Mouse (Mus musculus) CH12.LX (cell line): Measurements from ENCODE around the gene Ccdc3. TPM values are rescaled to one million over a fixed set of nuclear protein-coding genes. Genes with fewer than 3 reads are reported as not detected.

Experiments used
- DNase-seq: peaks from one replicate; pipeline ENCODE4 v3.0.0-alpha.2; 2013; ENCODE audit errors: extremely low read depth
- H3K27ac ChIP-seq: 2 replicates; pipeline ENCODE4 v1.5.1; 2012; ENCODE audit warnings: low read depth, mild to moderate bottlenecking, control low read depth, moderate library complexity; ENCODE audit not compliant: insufficient read depth
- H3K27me3 ChIP-seq: replicated peaks from 2 replicates; pipeline ENCODE3; 2012; ENCODE audit warnings: inconsistent platforms
- H3K36me3 ChIP-seq, 2 experiments: replicated peaks in 1 of 2; 2 replicates each; pipeline versions ENCODE3 to v1.6.1; 2012; ENCODE audit warnings: inconsistent platforms in 1 of 2, low read length in 1 of 2, mild to moderate bottlenecking in 1 of 2, mixed read lengths in 1 of 2, moderate library complexity in 1 of 2; ENCODE audit not compliant: control insufficient read depth in 1 of 2, insufficient read depth in 1 of 2
- H3K4me1 ChIP-seq, 2 experiments: 2 replicates each; pipeline ENCODE4 v1.6.1; 2012; ENCODE audit warnings: inconsistent platforms in 1 of 2, moderate library complexity in 1 of 2; ENCODE audit not compliant: insufficient read depth in 2 of 2, control insufficient read depth in 1 of 2
- H3K4me2 ChIP-seq: 2 replicates; pipeline ENCODE4 v1.6.1; 2012; ENCODE audit warnings: low read depth, mild to moderate bottlenecking, control low read depth; ENCODE audit not compliant: poor library complexity, insufficient read depth, severe bottlenecking
- H3K4me3 ChIP-seq, 3 experiments: fragments of 150-350 bp in 1 of 3; sonication (generic) in 1 of 3; replicated peaks in 1 of 3; 2 replicates each; pipeline versions ENCODE3 to v1.5.1; 2011 to 2012; ENCODE audit warnings: low read depth in 2 of 3, low read length in 2 of 3, mild to moderate bottlenecking in 2 of 3, moderate library complexity in 2 of 3, control low read depth in 1 of 3, improper control_type of control experiment in 1 of 3, inconsistent platforms in 1 of 3, mixed read lengths in 1 of 3; ENCODE audit not compliant: poor library complexity in 1 of 3
- H3K79me2 ChIP-seq: replicated peaks from 2 replicates; pipeline ENCODE4 v1.6.1; 2012; ENCODE audit warnings: mild to moderate bottlenecking, moderate library complexity; ENCODE audit not compliant: control insufficient read depth, poor library complexity, insufficient read depth, severe bottlenecking; ENCODE audit errors: extremely low read depth
- H3K9ac ChIP-seq: 2 replicates; pipeline ENCODE4 v1.6.1; 2012; ENCODE audit warnings: low read depth, mild to moderate bottlenecking, control low read depth, moderate library complexity; ENCODE audit not compliant: insufficient read depth
- H3K9me3 ChIP-seq: replicated peaks from 2 replicates; pipeline ENCODE3; 2012; ENCODE audit warnings: low read length, inconsistent platforms, mixed read lengths
- BHLHE40 ChIP-seq: IDR thresholded peaks from 2 replicates; pipeline ENCODE4 v1.6.1; 2011; ENCODE audit warnings: mild to moderate bottlenecking, low read depth, low read length, improper control_type of control experiment
- CHD1 ChIP-seq: IDR thresholded peaks from 2 replicates; pipeline ENCODE4 v1.6.1; 2012; ENCODE audit warnings: low read depth, low read length, improper control_type of control experiment, inconsistent platforms
- CHD2 ChIP-seq: IDR thresholded peaks from 2 replicates; pipeline ENCODE4 v1.6.1; 2011; ENCODE audit warnings: low read length, improper control_type of control experiment
- ELF1 ChIP-seq: IDR thresholded peaks from 2 replicates; pipeline ENCODE4 v1.6.1; 2014; ENCODE audit warnings: low read depth, mild to moderate bottlenecking, inconsistent platforms, low read length, improper control_type of control experiment
- IRF4 ChIP-seq: IDR thresholded peaks from 2 replicates; pipeline ENCODE4 v1.6.1; 2014; ENCODE audit warnings: low read depth, mild to moderate bottlenecking, inconsistent platforms, low read length, improper control_type of control experiment
- JUN ChIP-seq: IDR thresholded peaks from 2 replicates; pipeline ENCODE4 v1.6.1; 2011; ENCODE audit warnings: low read depth, mild to moderate bottlenecking, low read length, improper control_type of control experiment, moderate library complexity; ENCODE audit not compliant: insufficient read depth
- JUND ChIP-seq: conservative IDR thresholded peaks from 2 replicates; pipeline ENCODE4 v1.6.1; 2011; ENCODE audit warnings: low read depth, low read length, improper control_type of control experiment
- MAX ChIP-seq: IDR thresholded peaks from 2 replicates; pipeline ENCODE4 v1.6.1; 2011; ENCODE audit warnings: low read length, improper control_type of control experiment
- MAZ ChIP-seq: IDR thresholded peaks from 2 replicates; pipeline ENCODE4 v1.6.1; 2012; ENCODE audit warnings: low read depth, mild to moderate bottlenecking, inconsistent platforms, low read length, improper control_type of control experiment, moderate library complexity
- MEF2A ChIP-seq: IDR thresholded peaks from 2 replicates; pipeline ENCODE4 v1.6.1; 2014; ENCODE audit warnings: low read depth, mild to moderate bottlenecking, inconsistent platforms, low read length, improper control_type of control experiment, borderline replicate concordance
- MYC ChIP-seq: IDR thresholded peaks from 2 replicates; pipeline ENCODE4 v1.6.1; 2011; ENCODE audit warnings: low read depth, mild to moderate bottlenecking, improper control_type of control experiment, low read length
- NRF1 ChIP-seq: IDR thresholded peaks from 2 replicates; pipeline ENCODE4 v1.6.1; 2014; ENCODE audit warnings: low read depth, mild to moderate bottlenecking, inconsistent platforms, low read length, improper control_type of control experiment, moderate library complexity
- PAX5 ChIP-seq: IDR thresholded peaks from 2 replicates; pipeline ENCODE4 v1.6.1; 2012; ENCODE audit warnings: low read length, inconsistent platforms, mixed read lengths
- POLR2AphosphoS2 ChIP-seq: IDR thresholded peaks from 2 replicates; pipeline ENCODE4 v1.6.1; 2011; ENCODE audit warnings: low read depth, low read length, improper control_type of control experiment
- RCOR1 ChIP-seq: conservative IDR thresholded peaks from 2 replicates; pipeline ENCODE4 v1.6.1; 2012; ENCODE audit warnings: low read depth, mild to moderate bottlenecking, inconsistent platforms, low read length, improper control_type of control experiment
- TBP ChIP-seq: conservative IDR thresholded peaks from 2 replicates; pipeline ENCODE4 v1.6.1; 2011; ENCODE audit warnings: low read depth, low read length, improper control_type of control experiment
- ZC3H11A ChIP-seq: IDR thresholded peaks from 2 replicates; pipeline ENCODE4 v1.6.1; 2012; ENCODE audit warnings: low read depth, mild to moderate bottlenecking, inconsistent platforms, low read length, improper control_type of control experiment
- ZKSCAN1 ChIP-seq: IDR thresholded peaks from 2 replicates; pipeline ENCODE4 v1.6.1; 2012; ENCODE audit warnings: low read depth, inconsistent platforms, low read length, improper control_type of control experiment, borderline replicate concordance
- ZMIZ1 ChIP-seq: IDR thresholded peaks from 2 replicates; pipeline ENCODE4 v1.6.1; 2012; ENCODE audit warnings: low read depth, mild to moderate bottlenecking, inconsistent platforms, low read length, improper control_type of control experiment
- dilution Hi-C: fragments of 300-500 bp; cut with MboI; formaldehyde crosslinking; loops from 2 replicates; pipeline ENCODE4 v1.14.3; 2020; ENCODE audit warnings: low sequenced_read_pairs; ENCODE audit not compliant: extremely low pct_unique_long_range_greater_than_20kb, extremely low pct_ligation_motif_present
- in situ Hi-C: fragments of 300-500 bp; cut with MboI; formaldehyde crosslinking; loops from 3 replicates; pipeline ENCODE4 v1.14.3; 2019; ENCODE audit warnings: low sequenced_read_pairs, low pct_ligation_motif_present, low pct_unique_long_range_greater_than_20kb, mixed read lengths
- polyA plus RNA-seq: library from polyadenylated mRNA; unstranded; fragments of >175 nt; gene quantifications from 2 replicates; pipeline ENCODE4 v1.2.1, GENCODE M21; 2012; ENCODE audit warnings: low read depth; ENCODE audit not compliant: insufficient read length
- total RNA-seq, 2 experiments: library from RNA; depleted of rRNA; stranded (reverse); fragments of 300-350 nt in 1 of 2; fragments of >200 nt in 1 of 2; gene quantifications; 2 replicates each; pipeline ENCODE4 v1.2.3; 2012 to 2014

Gene Ccdc3
- total and polyA plus RNA-seq, 3 experiments: not detected

DNA sequence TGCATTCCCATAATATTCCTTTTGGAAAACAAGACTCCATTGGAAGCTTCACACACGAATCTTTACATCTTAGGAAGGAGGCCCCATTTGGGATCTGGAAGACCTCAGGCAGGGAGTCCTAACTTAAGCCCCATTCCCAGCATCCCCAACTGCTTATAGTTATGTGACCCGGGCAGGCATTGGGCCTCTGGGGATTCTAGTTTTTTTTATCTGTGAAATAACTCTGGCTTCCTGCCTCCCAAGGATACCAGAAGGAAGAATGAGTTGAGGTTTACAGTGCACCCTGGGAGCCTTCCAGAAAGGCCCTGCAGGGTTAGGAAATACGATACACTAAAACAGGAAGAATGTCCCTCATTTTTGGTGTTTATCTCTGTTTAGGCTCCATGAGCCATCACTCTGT is 8.5 kb upstream of the Ccdc3 start:
- Histone ChIP-seq H3K4me1 (no peaks in the 10 kb centered on the region), H3K9ac (no peak overlapping the region), H3K27me3 (no peaks in the 10 kb centered on the region), H3K4me2 (no peak overlapping the region), H3K27ac (no peak overlapping the region), H3K9me3 (no peaks in the 10 kb centered on the region), H3K4me3 (no peak overlapping the region), H3K36me3 (no peaks in the 10 kb centered on the region), H3K79me2 (no peaks in the 10 kb centered on the region)
- no peak for DNase-seq
- TF ChIP-seq JUN (no peak), JUND (no peak), MAZ (no peak), RCOR1 (no peak), MYC (no peak), MAX (no peak), ZKSCAN1 (no peak), POLR2AphosphoS2 (no peak), ZMIZ1 (no peak), CHD1 (no peak), MEF2A (no peak), ELF1 (no peak), NRF1 (no peak), CHD2 (no peak), TBP (no peak), ZC3H11A (no peak), BHLHE40 (no peak), IRF4 (no peak), PAX5 (no peak)
- dilution Hi-C loops (no loop called here), in situ Hi-C loops (no loop called here)

- H3K9ac ChIP-seq: no peak overlapping the region
- DNase-seq: no peak
- no peak overlapping the region for H3K4me2 ChIP-seq
- no peaks in the 10 kb centered on the region for H3K4me1 ChIP-seq
- in situ Hi-C loops: no loop called here
- H3K27me3 ChIP-seq: no peaks in the 10 kb centered on the region
- TF ChIP-seq BHLHE40: peak; percentile 43
- no peak for TF ChIP-seq RCOR1
- dilution Hi-C loops: no loop called here
- H3K9me3 ChIP-seq: no peaks in the 10 kb centered on the region
- no peak overlapping the region for H3K27ac ChIP-seq
- H3K36me3 ChIP-seq: no peaks in the 10 kb centered on the region
- no peak overlapping the region for H3K4me3 ChIP-seq
- H3K79me2 ChIP-seq: no peaks in the 10 kb centered on the region
These were observed 5.5 kb upstream of the Ccdc3 start for GRCm38 (mm10) chr2:5132046-5132445.
